Mouse (Mus musculus) liver, embryonic 16.5 days (tissue): ENCODE measurements around the gene Poldip2. TPM values are rescaled to one million over a fixed set of nuclear protein-coding genes. Genes with fewer than 3 reads are reported as not detected.

ENCODE experiments used
- ATAC-seq: fragments of 200-750 bp; cut with Nextera tagmentation; 2 replicates; pipeline ENCODE4 v1.8.0; 2017; ENCODE audit warnings: low read depth, mild to moderate bottlenecking, moderate number of reproducible peaks, moderate library complexity
- H3K27ac ChIP-seq: fragments of 300-500 bp; sonication (generic); 2 replicates; pipeline ENCODE4 v1.5.1; 2014; ENCODE audit warnings: mild to moderate bottlenecking, low read length
- H3K27me3 ChIP-seq: fragments of 300-500 bp; sonication (generic); 2 replicates; pipeline ENCODE4 v1.6.1; 2014; ENCODE audit warnings: low read depth, low read length, mixed read lengths; ENCODE audit not compliant: control insufficient read depth, insufficient read depth
- H3K36me3 ChIP-seq: fragments of 300-500 bp; sonication (generic); 2 replicates; pipeline ENCODE4 v1.6.1; 2014; ENCODE audit warnings: mild to moderate bottlenecking; ENCODE audit not compliant: control insufficient read depth, insufficient read depth
- H3K4me1 ChIP-seq: fragments of 300-500 bp; sonication (generic); 2 replicates; pipeline ENCODE4 v1.6.1; 2014; ENCODE audit warnings: low read depth, low read length, mixed read lengths; ENCODE audit not compliant: control insufficient read depth
- H3K4me2 ChIP-seq: fragments of 300-500 bp; sonication (generic); 2 replicates; pipeline ENCODE4 v1.6.1; 2014; ENCODE audit warnings: low read depth, low read length, mixed read lengths
- H3K4me3 ChIP-seq: fragments of 300-500 bp; sonication (generic); 2 replicates; pipeline ENCODE4 v1.5.1; 2014; ENCODE audit warnings: low read depth, mild to moderate bottlenecking, low read length
- H3K9ac ChIP-seq: fragments of 300-500 bp; sonication (generic); 2 replicates; pipeline ENCODE4 v1.6.1; 2014; ENCODE audit warnings: low read depth, low read length
- H3K9me3 ChIP-seq: fragments of 300-500 bp; sonication (generic); replicated peaks from 2 replicates; pipeline ENCODE4 v1.6.1; 2016; ENCODE audit warnings: low read length; ENCODE audit not compliant: control insufficient read depth
- WGBS: fragments of 180-500 bp; shearing (Covaris S2); extraction: QIAGEN DNeasy Blood & Tissue Kit; methylation state at CpG from one replicate; pipeline ENCODE4 v1.1.7; 2014; ENCODE audit not compliant: insufficient replicate concordance; 5-methylcytosine and 5-hydroxymethylcytosine counted together
- polyA plus RNA-seq: library from polyadenylated mRNA; unstranded; fragments of >200 nt; fragmentation: Nextera tagmentation; extraction: Ambion mirVana; gene quantifications from 2 replicates; pipeline ENCODE4 v1.2.1, GENCODE M21; 2015

Poldip2 gene
- polyA plus RNA-seq, 1 experiment from 2014 or later, result 62.5 TPM

DNA sequence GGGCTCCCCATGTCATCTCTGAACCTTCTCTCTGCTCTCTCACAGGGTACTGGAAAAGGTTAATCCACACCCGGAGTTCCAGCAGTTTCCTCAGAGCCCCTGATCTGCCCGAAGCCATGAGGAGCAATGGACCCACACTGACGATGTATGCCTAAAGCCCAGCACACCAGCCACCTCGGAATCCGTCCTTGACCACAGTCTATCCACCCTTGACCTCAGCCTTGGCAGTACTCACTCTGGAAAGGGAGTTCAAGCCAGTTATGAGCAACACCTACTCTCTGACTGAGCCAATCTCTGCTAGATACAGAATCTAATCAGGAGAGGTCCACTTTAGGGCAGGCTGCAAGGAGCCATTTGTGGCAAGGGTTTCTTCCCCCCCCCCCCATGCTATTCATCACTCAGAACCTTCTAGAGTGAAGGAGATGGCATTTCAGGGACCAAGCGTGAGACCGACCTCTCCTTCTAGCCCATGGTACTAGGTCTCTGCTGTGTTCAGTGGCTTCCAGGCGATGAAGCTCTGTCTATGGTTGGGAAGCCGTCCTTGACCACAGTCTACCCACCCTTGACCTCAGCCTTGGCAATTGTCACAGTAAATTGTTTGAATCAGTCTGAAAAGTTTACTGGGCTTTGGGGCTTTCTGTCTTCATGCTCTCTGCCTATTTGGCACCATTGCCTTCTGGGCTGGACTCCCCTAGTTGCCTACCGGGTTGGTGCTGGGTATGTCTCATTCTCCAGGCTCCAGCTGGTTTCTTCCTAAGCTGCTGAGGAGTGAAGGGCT lies 40.5 kb upstream of the Poldip2 start:
- Histone ChIP-seq H3K4me1 (peaks cover under 1% of the 10 kb centered on the region; the same call in 1 of the 2 replicates), H3K27me3 (no peaks in the 10 kb centered on the region), H3K9me3 (no peaks in the 10 kb centered on the region), H3K9ac (no peak overlapping the region), H3K4me2 (no peak overlapping the region), H3K4me3 (no peak overlapping the region), H3K27ac (no peak overlapping the region), H3K36me3 (no peaks in the 10 kb centered on the region)
- WGBS, result 65% methylated on average over 10 of the region's 10 CpGs
- no peak for ATAC-seq

DNA sequence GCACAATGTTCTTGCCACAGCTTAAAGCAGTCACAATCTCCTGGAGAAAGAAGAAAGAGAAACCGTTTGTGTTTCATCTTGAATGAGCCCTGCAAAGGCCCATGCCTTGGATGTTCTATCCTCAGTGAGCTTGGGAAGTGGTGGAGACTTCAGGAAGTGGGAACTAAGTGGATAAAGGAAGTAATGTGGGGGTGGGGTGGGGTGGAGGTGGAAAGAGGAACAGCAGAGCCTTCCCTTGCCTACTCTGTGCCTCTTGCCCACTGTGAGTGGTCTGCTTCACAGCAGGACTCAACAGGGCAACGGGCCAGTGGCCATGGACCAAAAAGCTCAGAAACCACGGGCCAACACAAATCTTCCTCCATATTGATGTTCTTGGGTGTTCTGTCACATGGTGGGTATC lies 36.7 kb upstream of the Poldip2 start:
- H3K9ac ChIP-seq, result no peak overlapping the region
- H3K9me3 ChIP-seq, result no peaks in the 10 kb centered on the region
- no peak overlapping the region for H3K4me2 ChIP-seq
- H3K27ac ChIP-seq, result no peak overlapping the region
- H3K4me1 ChIP-seq, result no peaks in the 10 kb centered on the region
- H3K36me3 ChIP-seq, result no peaks in the 10 kb centered on the region
- no peaks in the 10 kb centered on the region for H3K27me3 ChIP-seq
- H3K4me3 ChIP-seq, result no peak overlapping the region
- ATAC-seq, result no peak
- 25% methylated on average over 3 of the region's 3 CpGs for WGBS

DNA sequence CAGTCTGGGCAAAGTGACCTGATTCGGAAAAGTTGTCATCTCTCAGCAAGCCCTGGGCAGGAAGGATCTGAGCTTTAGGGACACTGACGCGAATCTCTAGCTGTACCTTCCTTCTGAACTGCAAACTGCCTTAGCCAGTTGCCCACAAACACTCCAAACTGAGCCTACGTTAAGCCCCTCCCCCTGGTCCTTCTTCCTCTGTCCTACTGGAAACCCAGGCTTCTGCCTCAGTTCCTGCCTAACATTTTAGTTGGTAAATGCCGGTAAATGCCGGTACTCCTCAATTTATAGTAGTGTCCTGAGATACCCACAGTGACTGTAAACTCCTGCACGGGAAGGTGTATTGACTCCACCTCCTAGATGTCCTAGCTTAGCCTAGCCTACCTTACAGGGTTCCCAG lies 28.4 kb upstream of the Poldip2 start:
- no peaks in the 10 kb centered on the region for H3K36me3 ChIP-seq
- H3K9ac ChIP-seq, result no peak overlapping the region
- ATAC-seq, result no peak
- H3K9me3 ChIP-seq, result no peaks in the 10 kb centered on the region
- H3K4me3 ChIP-seq, result no peak overlapping the region
- H3K27me3 ChIP-seq, result peaks cover 21% of the 10 kb centered on the region
- H3K4me2 ChIP-seq, result no peak overlapping the region
- H3K4me1 ChIP-seq, result no peaks in the 10 kb centered on the region
- WGBS, result 40% methylated on average over 7 of the region's 7 CpGs
- no peak overlapping the region for H3K27ac ChIP-seq

DNA sequence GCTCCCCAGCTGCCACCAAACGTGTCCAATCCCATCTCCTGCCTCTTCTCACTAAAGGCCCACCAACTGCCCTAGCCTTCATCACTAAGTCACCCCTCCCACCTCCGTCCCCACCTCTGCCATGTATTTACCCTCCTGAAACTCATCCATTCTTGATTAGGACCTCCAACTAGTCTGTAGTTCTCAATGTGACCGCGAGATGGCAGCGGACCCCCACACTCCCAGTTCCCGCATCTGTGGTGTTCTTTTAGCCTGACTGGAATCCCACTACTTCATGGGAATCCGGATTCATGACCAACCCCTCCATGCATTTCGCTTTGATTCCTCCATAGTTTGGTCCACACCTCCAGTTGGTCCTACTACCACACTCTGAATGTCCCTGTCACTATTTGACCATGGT lies 23.8 kb upstream of the Poldip2 start:
- no peaks in the 10 kb centered on the region for H3K4me1 ChIP-seq
- 2% methylated on average over 8 of the region's 8 CpGs for WGBS
- H3K27ac ChIP-seq, result no peak overlapping the region
- no peak for ATAC-seq
- H3K9me3 ChIP-seq, result no peaks in the 10 kb centered on the region
- no peak overlapping the region for H3K4me3 ChIP-seq
- peaks cover 52% of the 10 kb centered on the region for H3K27me3 ChIP-seq
- no peak overlapping the region for H3K4me2 ChIP-seq
- H3K9ac ChIP-seq, result no peak overlapping the region
- no peaks in the 10 kb centered on the region for H3K36me3 ChIP-seq

DNA sequence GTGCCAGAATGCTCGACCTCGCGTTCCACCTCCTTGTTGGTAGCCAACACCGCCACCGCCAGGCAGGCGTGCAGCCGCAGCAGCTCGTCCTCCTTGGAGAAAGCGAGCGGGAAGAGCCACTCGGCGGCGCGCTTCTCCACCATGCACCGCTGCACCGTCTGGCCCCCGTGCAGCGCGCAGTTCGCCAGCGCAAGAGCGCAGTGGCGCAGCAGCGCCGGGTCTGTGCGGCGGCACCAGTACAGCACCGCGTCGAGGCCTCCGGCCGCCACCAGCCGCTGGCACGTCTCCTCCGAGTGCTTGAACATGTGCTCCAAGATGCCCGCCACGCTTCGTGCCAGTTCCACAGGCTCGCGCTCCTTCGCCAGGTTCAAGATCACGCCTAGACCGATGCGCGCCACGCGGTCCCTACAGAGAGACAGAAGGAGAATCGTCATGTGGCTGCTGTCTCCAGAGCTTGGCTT lies 21.2 kb upstream of the Poldip2 start:
- peak; percentile 37; the same call in 1 of the 2 replicates for ATAC-seq
- H3K4me1 ChIP-seq, result no peaks in the 10 kb centered on the region
- no peaks in the 10 kb centered on the region for H3K9me3 ChIP-seq
- H3K9ac ChIP-seq, result no peak overlapping the region
- H3K36me3 ChIP-seq, result no peaks in the 10 kb centered on the region
- peaks cover 65% of the 10 kb centered on the region for H3K27me3 ChIP-seq
- 12% methylated on average over 48 of the region's 48 CpGs for WGBS
- peak overlapping the region; percentile 41 for H3K4me2 ChIP-seq
- 0 out of 2 replicates have a peak overlapping the region, but pooled peaks have one; percentile 18 for H3K4me3 ChIP-seq
- no peak overlapping the region for H3K27ac ChIP-seq

DNA sequence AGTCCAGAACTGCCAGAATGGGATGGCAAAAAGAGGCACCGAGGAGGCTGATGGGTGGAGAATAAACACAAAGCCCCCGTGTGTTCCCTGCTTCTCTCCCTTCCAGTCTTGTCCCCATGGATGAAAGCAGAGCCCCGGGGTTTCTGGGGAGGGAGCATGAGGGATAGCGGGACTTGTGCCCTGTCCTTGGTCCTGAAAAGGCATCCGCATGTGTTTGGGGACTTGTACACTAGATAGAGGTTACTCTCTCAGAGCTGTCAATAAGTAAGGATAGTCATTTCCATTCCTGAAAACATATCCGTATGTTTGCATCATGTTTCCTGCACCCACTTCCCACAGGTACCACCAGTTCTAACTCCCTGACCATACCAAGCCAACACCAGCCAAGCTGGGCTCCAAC lies 16.1 kb upstream of the Poldip2 start:
- Histone ChIP-seq H3K36me3 (no peaks in the 10 kb centered on the region), H3K4me3 (no peak overlapping the region), H3K9ac (no peak overlapping the region), H3K9me3 (no peaks in the 10 kb centered on the region), H3K4me2 (no peak overlapping the region), H3K27ac (no peak overlapping the region), H3K4me1 (peaks cover 13% of the 10 kb centered on the region), H3K27me3 (peaks cover 57% of the 10 kb centered on the region)
- ATAC-seq, result no peak
- WGBS, result 5% methylated on average over 6 of the region's 6 CpGs

DNA sequence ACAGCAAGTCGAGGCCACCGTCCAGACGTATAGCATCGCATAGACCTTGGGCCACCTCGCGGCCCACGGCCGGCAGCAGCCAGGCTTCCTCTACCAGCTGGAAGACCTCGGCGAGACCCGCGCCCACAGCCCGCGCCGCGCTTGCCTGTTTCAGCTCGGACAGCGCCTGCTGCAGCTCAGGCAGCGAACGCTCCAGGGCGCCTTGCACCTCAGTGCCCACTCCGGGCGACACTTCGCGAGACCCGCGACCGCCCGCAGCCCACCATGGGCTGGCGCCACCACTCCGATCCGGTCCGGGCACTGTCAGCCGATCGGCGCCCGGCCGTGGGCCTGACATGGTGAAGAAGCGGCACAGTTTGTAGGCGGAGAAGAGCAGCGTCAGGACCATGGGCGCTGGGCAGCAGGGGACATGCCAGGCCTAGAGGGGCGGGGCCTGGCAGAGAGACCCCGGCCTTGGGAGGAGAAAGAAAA lies 14.9 kb upstream of the Poldip2 start:
- H3K27me3 ChIP-seq, result peaks cover 49% of the 10 kb centered on the region
- 3% methylated on average over 44 of the region's 44 CpGs for WGBS
- peak overlapping the region; percentile 53 for H3K4me3 ChIP-seq
- H3K27ac ChIP-seq, result no peak overlapping the region
- ATAC-seq, result no peak
- no peak overlapping the region for H3K9ac ChIP-seq
- peak overlapping the region; percentile 57 for H3K4me2 ChIP-seq
- peaks cover 13% of the 10 kb centered on the region for H3K4me1 ChIP-seq
- H3K9me3 ChIP-seq, result no peaks in the 10 kb centered on the region
- no peaks in the 10 kb centered on the region for H3K36me3 ChIP-seq

DNA sequence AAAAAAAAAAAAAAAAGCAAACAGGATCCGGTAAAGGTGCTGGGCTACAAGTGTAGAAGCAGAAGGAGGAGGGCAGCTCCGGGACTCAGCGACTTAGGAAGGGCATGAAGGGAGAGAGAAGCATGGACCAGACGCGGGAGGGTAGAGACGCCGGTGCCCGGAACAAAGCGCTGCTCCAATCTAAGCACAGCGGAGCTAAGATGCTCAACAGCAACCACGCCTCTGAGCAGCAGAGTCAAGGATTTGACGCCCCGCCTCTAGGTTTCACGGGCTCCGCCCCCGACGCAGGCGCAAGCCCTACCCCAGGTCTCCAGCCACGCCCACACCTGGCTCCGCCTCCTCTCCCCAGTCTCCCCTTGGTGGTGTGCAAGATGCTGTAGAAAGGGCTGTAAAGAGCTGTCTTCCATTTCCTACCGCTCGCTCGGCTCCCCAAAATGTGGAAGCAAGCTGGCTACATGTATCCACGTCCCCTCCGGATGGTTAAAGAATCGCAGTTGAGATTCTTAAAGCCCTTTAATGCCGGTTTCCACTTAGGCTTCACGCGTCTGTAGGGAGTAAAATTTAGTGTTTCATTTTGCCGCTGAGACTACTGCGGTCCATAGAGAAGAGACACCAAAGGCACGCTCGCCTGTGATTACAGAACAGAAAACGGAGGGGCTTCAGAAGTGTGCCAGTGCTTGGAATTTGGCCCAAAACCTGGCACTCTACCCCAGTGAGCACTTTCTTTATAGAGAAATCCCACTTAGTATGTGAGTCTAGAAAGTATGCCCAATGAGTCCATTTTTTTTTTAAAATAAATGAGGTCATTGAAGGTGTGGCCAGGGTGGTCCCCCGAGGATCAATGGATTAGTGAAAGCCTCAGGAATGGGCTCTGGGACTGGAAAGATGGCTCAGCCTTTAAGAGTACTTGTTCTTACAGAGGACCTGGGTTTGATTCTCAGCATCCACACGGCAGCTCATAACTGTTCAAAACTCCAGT lies 14.2 kb upstream of the Poldip2 start, which contains the start of gene Sarm1:
Sarm1 (minus strand) TSS at position 211 of the 979 bp plus-strand sequence.
- H3K27me3 ChIP-seq, result peaks cover 49% of the 10 kb centered on the region
- H3K9me3 ChIP-seq, result no peaks in the 10 kb centered on the region
- no peak within 1 kb of the TSS; the same call in 1 of the 2 replicates for H3K9ac ChIP-seq
- WGBS, result 2% methylated on average over 36 of the region's 36 CpGs
- peak within 1 kb of the TSS; percentile 57 for H3K4me2 ChIP-seq
- ATAC-seq, result peak; percentile 78
- peak within 1 kb of the TSS; percentile 53 for H3K4me3 ChIP-seq
- no peaks in the 10 kb centered on the region for H3K36me3 ChIP-seq
- H3K27ac ChIP-seq, result peak within 1 kb of the TSS; percentile 77
- H3K4me1 ChIP-seq, result peaks cover 13% of the 10 kb centered on the region
